Mouse (Mus musculus): Measurements from ENCODE around the gene Mboat2. TPM values are rescaled to one million over a fixed set of nuclear protein-coding genes. Genes with fewer than 3 reads are reported as not detected.

Mboat2 gene
- total RNA-seq, 2 experiments from 2014 or later, result 14.0 to 15.7 TPM

DNA sequence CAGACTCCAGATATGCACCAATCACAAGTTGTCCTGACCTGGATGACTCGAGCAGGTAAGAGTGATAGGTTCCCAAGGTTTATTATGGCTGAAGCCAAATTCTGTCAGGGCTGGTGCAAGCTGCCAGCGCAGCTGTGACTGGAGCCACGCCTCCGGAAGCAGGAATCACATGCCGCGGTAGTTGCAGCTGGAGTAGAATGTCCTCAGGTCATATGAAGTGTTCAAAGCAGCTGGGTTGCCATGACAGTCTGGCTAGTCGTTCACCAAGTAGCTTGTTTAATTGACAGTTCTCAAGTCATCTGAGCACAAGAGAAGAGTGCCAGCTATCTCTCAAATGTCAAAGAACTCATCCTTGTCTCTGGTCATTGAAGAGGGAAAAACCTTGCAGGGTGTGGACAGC is 28.7 kb downstream of the Mboat2 start:
- DNase-seq (ENCODE audit: low spot score in 2 of 2), result no peak

GRCm38 (mm10) chr12:24860436-24860835 is 29.8 kb downstream of the Mboat2 start:
- no peak for DNase-seq (ENCODE audit: low spot score in 2 of 2)

GRCm38 (mm10) chr12:24863762-24864161 is 33.1 kb downstream of the Mboat2 start:
- DNase-seq (ENCODE audit: low spot score in 2 of 2), result no peak

- no peak for DNase-seq (ENCODE audit: low spot score in 2 of 2)
These were observed 36.0 kb downstream of the Mboat2 start for GRCm38 (mm10) chr12:24866645-24867044.

- DNase-seq (ENCODE audit: low spot score in 2 of 2), result no peak
These were observed 38.0 kb downstream of the Mboat2 start for GRCm38 (mm10) chr12:24868694-24869093.

- no peak for DNase-seq (ENCODE audit: low spot score in 2 of 2)
These were observed 38.6 kb downstream of the Mboat2 start for GRCm38 (mm10) chr12:24869231-24869630.

- no peak for DNase-seq (ENCODE audit: low spot score in 2 of 2)
These were observed 40.2 kb downstream of the Mboat2 start for GRCm38 (mm10) chr12:24870901-24871300.

DNA sequence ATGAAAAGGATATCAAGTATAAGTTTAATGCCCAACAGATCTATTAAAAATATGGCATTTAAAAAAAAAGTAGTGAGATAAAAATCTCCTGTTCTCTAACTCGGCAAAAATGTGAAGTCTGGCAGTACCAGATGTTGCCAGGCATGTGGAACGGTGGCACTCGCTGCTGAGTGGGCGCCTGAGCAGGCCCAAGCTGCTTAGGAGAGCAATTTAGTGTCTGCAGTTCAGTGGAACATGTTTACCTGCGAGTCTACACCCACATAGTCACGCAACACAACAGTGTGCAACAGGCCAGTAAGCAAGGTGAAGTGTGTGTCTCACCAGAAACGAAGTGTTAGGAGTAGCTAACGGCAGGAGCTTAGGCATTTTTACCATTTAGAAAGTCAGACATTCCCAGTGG is 41.6 kb downstream of the Mboat2 start:
- no peak for DNase-seq (ENCODE audit: low spot score in 2 of 2)

DNA sequence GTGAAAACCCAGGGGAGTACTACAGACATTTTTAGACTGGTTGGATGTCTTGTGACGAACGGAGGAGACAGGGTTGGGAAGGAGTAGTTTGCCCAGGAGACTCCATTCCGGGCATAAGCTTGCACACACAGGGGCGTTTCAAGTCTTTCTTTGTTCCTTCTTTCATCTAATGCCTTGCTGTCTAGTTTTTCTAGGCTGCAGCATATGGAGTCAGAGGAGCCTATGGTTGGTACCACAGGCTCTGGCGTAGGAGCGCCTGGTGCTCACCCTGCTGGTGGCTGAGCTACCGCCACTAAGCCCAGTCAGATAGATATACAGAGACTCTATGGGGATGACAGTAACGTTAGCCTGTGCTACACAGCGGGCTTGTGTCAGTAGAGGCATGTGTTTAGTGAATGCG is 42.0 kb downstream of the Mboat2 start:
- DNase-seq (ENCODE audit: low spot score in 2 of 2), result no peak

- no peak for DNase-seq (ENCODE audit: low spot score in 2 of 2)
These were observed 45.2 kb downstream of the Mboat2 start for GRCm38 (mm10) chr12:24875908-24876307.

- DNase-seq (ENCODE audit: low spot score in 2 of 2), result no peak
These were observed 46.6 kb downstream of the Mboat2 start for GRCm38 (mm10) chr12:24877231-24877630.

DNA sequence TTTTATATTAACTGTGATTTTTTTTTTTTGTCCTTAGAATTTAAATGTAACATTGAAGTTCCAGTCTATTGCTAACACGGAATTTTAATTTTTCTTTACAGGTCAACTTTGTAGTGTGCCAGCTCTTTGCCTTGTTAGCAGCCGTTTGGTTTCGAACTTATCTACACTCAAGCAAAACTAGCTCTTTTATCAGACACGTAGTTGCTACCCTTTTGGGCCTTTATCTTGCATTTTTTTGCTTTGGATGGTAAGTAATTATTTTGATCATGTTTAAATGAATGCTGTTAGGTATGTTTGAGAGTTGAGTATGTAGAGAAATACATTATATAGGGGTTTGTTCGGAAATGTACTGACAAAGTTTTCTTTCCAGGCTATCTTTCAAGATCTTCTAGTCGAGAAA is 47.4 kb downstream of the Mboat2 start:
- DNase-seq (ENCODE audit: low spot score in 2 of 2), result no peak

- no peak for DNase-seq (ENCODE audit: low spot score in 2 of 2)
These were observed 48.2 kb downstream of the Mboat2 start for GRCm38 (mm10) chr12:24878735-24879362.

DNA sequence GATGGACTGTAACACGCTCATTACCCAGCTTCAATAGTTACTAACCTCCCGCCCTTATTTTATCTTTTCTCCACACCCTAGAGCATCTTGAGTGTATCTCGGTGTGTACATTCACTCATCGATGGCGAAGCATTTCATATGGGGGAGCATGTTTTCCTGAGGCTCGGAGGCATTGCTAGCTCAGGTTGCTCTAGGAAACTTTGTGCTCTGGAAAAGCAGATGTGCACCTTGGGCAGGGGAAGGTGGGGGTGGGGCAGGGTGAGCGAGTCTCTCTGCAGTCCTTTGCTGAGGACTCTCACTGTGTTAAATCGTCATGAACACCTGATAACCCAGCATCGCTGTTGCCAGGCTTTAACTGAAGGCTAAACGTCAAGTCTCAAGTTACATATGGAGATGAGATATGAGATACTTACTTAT is 48.9 kb downstream of the Mboat2 start:
- no peak for DNase-seq (ENCODE audit: low spot score in 2 of 2)

DNA sequence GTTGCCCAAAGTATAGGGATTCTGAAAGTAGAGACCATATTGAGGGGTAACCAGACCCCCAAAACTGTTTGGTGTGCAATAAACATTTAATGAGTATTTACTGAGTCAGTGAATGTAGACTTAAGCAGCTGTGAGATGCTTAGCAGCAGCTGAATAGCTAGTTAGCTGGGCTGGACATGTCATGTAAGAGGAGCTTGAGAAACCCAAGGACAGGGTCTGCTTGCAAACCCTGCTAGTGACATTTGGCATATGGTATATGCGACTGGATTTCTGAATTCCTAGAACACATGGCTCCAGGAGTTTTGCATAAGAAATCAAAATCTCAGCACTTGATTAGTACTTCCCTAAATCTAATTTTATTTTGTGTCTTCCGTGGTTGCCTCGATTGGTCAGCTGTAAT is 52.6 kb downstream of the Mboat2 start:
- DNase-seq (ENCODE audit: low spot score in 2 of 2), result no peak

DNA sequence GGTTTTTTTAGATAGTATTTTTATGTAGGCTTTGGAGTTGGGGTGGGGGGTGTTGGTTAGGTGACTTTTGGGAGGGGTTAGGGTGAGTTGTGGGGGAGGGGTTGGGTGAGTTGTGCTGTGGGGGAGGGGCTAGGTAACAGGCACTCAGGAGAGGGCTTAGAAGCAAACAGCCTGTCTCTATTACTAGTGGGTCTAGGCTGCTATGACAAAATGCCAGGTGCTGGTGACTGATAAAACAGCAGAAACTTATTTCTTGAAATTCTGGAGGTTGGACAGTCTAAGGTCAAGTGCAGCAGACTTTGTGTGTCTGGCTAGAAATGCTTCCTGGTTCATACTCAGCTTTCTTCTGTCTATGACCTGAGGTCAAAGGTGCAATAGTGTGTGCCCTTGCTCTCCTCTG is 56.1 kb downstream of the Mboat2 start:
- no peak for DNase-seq (ENCODE audit: low spot score in 2 of 2)

DNA sequence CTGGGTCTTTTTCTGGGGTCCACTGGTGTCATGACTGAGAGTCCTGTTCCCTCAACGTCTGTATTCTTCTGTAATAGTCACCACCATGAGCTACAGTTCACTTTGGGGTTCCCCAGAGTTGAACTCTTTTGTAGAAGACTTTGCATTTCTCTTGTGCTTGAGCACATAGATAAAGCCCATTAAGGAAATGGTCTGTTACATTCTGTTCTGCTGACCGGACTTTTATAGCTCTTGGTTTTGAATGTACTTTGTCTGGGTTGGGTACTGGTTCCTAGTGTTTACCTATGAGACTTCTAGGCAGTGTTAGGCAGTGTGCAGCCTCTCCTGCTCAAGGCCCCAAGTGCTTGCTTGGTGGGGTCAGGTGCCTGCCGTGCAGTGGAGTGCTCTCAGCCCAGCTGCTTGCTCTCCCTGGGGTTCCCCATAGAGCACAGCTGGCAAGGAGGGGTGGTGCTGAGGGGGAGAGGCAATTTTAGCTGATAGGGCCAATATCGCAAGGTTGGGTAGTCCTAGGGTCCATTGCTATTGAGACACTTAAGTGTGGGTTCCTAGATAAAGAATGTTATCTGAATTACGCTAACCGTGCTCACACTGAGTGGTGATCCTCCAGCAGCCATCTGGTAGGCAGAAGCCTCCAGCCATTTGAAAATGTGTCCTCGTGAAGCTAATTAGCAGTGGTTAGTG is 58.8 kb downstream of the Mboat2 start:
- DNase-seq (ENCODE audit: low spot score in 2 of 2), result no peak

GRCm38 (mm10) chr12:24890158-24890557 is 59.5 kb downstream of the Mboat2 start:
- no peak for DNase-seq (ENCODE audit: low spot score in 2 of 2)

DNA sequence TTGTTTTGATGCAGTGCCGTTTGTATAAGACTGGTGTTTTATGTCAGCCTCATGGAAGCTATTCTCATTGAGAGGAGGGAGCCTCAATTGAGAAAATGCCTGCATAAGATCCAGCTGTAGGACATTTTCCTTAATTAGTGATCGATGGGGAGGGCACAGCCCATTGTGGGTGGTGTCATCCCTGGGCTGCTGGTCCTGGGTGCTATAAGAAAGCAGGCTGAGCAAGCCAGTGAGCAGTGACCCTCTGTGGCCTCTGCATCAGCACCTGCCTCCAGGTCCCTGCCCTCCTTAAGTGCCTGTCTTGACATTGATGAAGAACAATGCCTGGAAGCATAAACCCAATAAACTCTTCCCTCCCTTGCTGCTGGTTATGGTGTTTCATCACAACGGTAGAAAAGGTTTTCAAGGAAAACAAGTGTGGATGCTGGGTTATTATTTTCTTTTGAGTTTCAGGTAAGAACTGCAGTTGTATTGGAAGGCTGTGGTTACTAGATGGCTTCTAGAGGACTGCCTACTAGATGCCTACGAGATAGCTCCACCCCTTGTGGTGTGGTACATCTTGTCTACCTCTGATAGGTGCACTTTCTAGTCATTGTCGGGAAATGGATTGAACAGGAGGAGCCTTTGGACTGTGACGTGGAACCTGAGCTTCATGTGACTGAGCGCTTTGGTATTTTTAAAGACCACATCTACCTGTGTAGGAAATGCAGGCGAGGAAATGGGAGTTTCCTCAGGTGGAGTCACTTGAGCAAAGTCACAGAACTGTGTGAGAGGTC is 60.2 kb downstream of the Mboat2 start:
- no peak for DNase-seq (ENCODE audit: low spot score in 2 of 2)

DNA sequence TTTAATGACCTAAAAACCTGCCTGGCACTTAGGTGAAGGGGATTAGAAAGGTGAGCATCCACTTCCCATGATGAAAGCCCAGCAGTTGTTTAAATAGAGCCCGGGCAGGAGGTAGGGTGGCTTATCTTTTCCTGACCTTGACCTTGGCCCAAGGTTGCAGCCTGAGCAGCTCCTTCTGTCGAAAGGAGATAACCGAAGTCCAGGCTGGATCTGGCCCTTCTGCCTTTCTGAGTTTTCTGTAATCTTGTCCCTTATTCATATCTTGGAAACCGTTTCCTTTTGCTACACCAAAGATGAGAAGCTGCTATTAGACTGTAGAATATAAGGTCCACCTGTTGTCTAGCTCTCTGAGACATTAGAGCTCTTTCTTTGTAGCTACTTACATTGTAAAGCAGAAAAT is 61.9 kb downstream of the Mboat2 start:
- no peak for DNase-seq (ENCODE audit: low spot score in 2 of 2)

GRCm38 (mm10) chr12:24893777-24894468 is 63.2 kb downstream of the Mboat2 start:
- DNase-seq (ENCODE audit: low spot score in 2 of 2), result peak in 1 of 2 experiments; percentile 29

GRCm38 (mm10) chr12:24895352-24895751 is 64.7 kb downstream of the Mboat2 start:
- DNase-seq (ENCODE audit: low spot score in 2 of 2), result no peak

Measured in gastrocnemius, postnatal 4 days (tissue).